Mouse (Mus musculus) kidney, adult 2 months (tissue): Measurements from ENCODE around the gene Ifnb1. TPM values are rescaled to one million over a fixed set of nuclear protein-coding genes. Genes with fewer than 3 reads are reported as not detected.

Source experiments
- DNase-seq: peaks from one replicate; pipeline ENCODE4 v3.0.0; 2021
- H3K27ac ChIP-seq: fragments of 200-500 bp; 2 replicates; pipeline ENCODE4 v1.5.1; 2012; ENCODE audit warnings: low read depth, low read length, control low read depth, inconsistent platforms; ENCODE audit not compliant: insufficient read depth
- H3K27me3 ChIP-seq: fragments of 200-500 bp; replicated peaks from 2 replicates; pipeline ENCODE4 v1.6.1; 2012; ENCODE audit warnings: mild to moderate bottlenecking, moderate library complexity, low read length, inconsistent platforms; ENCODE audit not compliant: control insufficient read depth, insufficient read depth
- H3K36me3 ChIP-seq: fragments of 200-500 bp; 2 replicates; pipeline ENCODE4 v1.6.1; 2012; ENCODE audit warnings: mild to moderate bottlenecking, moderate library complexity, low read length, inconsistent platforms; ENCODE audit not compliant: control insufficient read depth, insufficient read depth
- H3K4me1 ChIP-seq: fragments of 200-500 bp; 2 replicates; pipeline ENCODE4 v1.6.1; 2011; ENCODE audit warnings: low read length; ENCODE audit not compliant: control insufficient read depth, insufficient read depth
- H3K4me3 ChIP-seq: fragments of 200-500 bp; 2 replicates; pipeline ENCODE4 v1.5.1; 2011; ENCODE audit warnings: mild to moderate bottlenecking, low read depth, low read length, control low read depth; ENCODE audit not compliant: insufficient read depth
- CTCF ChIP-seq: fragments of 200-500 bp; conservative IDR thresholded peaks from 2 replicates; pipeline ENCODE4 v1.5.1; 2011; ENCODE audit warnings: low read depth, mild to moderate bottlenecking, control low read depth, low read length, moderate library complexity, mixed read lengths; ENCODE audit not compliant: insufficient read depth, insufficient read length
- POLR2A ChIP-seq: fragments of 200-500 bp; IDR thresholded peaks from one replicate; pipeline ENCODE4 v1.6.1; 2011; ENCODE audit warnings: low read depth, low read length, control low read depth
- WGBS: fragments of 180-500 bp; shearing (Covaris S2); methylation state at CpG from one replicate; pipeline ENCODE4 v1.1.7; 2018; 5-methylcytosine and 5-hydroxymethylcytosine counted together
- polyA plus RNA-seq: library from polyadenylated mRNA; depleted of rRNA; stranded (reverse); fragments of >200 nt; gene quantifications from 2 replicates; pipeline ENCODE4 v1.2.3, GENCODE M21; 2012

The Ifnb1 gene
- polyA plus RNA-seq, 1 experiment, result not detected

GRCm38 (mm10) chr4:88537328-88537727 is 14.8 kb upstream of the Ifnb1 start:
- TF ChIP-seq CTCF (no peak), POLR2A (no peak)
- Histone ChIP-seq H3K4me3 (no peak overlapping the region), H3K27me3 (no peaks in the 10 kb centered on the region), H3K27ac (peak overlapping the region; percentile 39), H3K4me1 (peaks cover 2% of the 10 kb centered on the region; the same call in 1 of the 2 replicates), H3K36me3 (no peaks in the 10 kb centered on the region)
- peak; percentile 71 for DNase-seq
- WGBS, result 41% methylated on average over 12 of the region's 12 CpGs

- 57% methylated on average over 7 of the region's 7 CpGs for WGBS
- no peak overlapping the region for H3K4me3 ChIP-seq
- H3K27me3 ChIP-seq, result no peaks in the 10 kb centered on the region
- DNase-seq, result peak; percentile 33
- no peak overlapping the region for H3K27ac ChIP-seq
- H3K4me1 ChIP-seq, result peaks cover 2% of the 10 kb centered on the region; the same call in 1 of the 2 replicates
- TF ChIP-seq POLR2A (no peak), CTCF (no peak)
- no peaks in the 10 kb centered on the region for H3K36me3 ChIP-seq
Observed at GRCm38 (mm10) chr4:88536640-88537039, 14.1 kb upstream of the Ifnb1 start.

DNA sequence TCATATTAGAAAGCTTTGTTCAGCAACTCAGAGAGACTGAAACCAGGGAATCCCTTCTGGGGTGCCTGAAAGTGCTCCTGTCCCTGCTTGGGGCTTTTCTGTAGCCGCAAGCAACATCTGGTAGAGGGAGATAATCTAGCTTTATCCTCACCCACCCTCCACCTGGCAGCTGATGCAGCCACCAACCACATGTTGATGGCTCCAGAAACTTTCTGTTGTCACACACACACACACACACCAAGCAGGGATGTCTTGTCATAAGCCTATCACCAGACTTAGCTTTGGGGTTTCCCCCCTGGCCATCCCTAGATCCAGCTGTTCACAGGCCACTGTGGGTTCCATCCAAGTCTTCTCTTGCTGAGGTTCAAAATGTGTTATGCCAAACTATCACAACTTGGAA is 13.2 kb upstream of the Ifnb1 start:
- Histone ChIP-seq H3K27me3 (no peaks in the 10 kb centered on the region), H3K4me1 (peaks cover 2% of the 10 kb centered on the region; the same call in 1 of the 2 replicates), H3K36me3 (no peaks in the 10 kb centered on the region), H3K27ac (no peak overlapping the region), H3K4me3 (no peak overlapping the region)
- WGBS, result 95% methylated on average over 1 of the region's 1 CpGs
- TF ChIP-seq POLR2A (no peak), CTCF (no peak)
- no peak for DNase-seq

GRCm38 (mm10) chr4:88534903-88535302 is 12.3 kb upstream of the Ifnb1 start:
- H3K4me3 ChIP-seq, result no peak overlapping the region
- 61% methylated on average over 1 of the region's 1 CpGs for WGBS
- no peaks in the 10 kb centered on the region for H3K36me3 ChIP-seq
- H3K27me3 ChIP-seq, result no peaks in the 10 kb centered on the region
- no peak overlapping the region for H3K27ac ChIP-seq
- no peak for DNase-seq
- TF ChIP-seq CTCF, result no peak
- peaks cover 5% of the 10 kb centered on the region; the same call in 1 of the 2 replicates for H3K4me1 ChIP-seq

DNA sequence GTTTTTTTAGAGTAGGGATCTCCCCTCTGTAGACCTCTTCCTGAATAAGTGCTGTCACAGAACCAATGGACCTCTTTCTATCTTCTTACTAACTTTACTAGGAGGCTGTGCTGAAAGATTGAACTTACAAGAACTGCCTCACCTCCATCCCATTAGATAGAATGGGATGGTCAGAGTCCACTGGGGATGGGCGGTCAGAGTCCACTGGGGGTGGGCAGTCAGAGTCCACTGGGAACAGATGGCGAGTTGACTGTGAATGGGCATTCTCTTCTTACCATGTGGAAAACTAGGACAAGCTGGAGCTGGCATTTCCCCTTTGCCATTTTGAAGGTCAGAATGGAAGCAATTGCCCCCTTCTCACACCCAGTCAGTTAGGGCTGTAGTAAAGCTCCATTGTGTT is 10.9 kb upstream of the Ifnb1 start:
- TF ChIP-seq POLR2A, result no peak
- no peak for TF ChIP-seq CTCF
- DNase-seq, result peak; percentile 86
- WGBS, result 59% methylated on average over 2 of the region's 2 CpGs

DNA sequence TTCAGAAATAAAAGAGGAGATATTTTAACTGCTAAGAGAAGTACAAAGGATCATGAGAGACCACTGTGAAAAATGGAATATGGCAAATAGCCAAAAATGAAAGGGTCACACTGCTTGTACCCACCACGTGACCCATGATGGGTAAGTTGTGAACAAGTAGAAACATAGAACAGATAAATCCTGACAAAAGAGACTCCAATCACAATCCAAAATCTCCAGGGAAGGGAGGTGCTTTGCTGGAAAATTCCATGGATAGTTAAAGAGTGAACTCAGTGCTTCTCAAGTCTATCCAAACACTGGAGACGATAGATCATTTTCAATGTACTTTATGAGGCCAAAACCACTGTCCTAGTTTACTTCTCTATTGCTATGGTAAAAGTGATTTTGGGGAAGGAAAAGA is 8.3 kb upstream of the Ifnb1 start:
- H3K4me3 ChIP-seq, result no peak overlapping the region
- no peaks in the 10 kb centered on the region for H3K36me3 ChIP-seq
- no peaks in the 10 kb centered on the region for H3K27me3 ChIP-seq
- no peak overlapping the region for H3K27ac ChIP-seq
- WGBS, result 55% methylated on average over 2 of the region's 2 CpGs
- no peak for TF ChIP-seq CTCF
- no peak for TF ChIP-seq POLR2A
- peak; percentile 14 for DNase-seq
- peaks cover 3% of the 10 kb centered on the region; the same call in 1 of the 2 replicates for H3K4me1 ChIP-seq

More for the DNA sequence above, 10.9 kb upstream of the Ifnb1 start:
- Histone ChIP-seq H3K36me3 (no peaks in the 10 kb centered on the region), H3K4me1 (peaks cover 5% of the 10 kb centered on the region; the same call in 1 of the 2 replicates), H3K27ac (no peak overlapping the region), H3K27me3 (no peaks in the 10 kb centered on the region), H3K4me3 (no peak overlapping the region)

- Histone ChIP-seq H3K4me1 (peaks cover 3% of the 10 kb centered on the region; the same call in 1 of the 2 replicates), H3K27me3 (no peaks in the 10 kb centered on the region), H3K4me3 (no peak overlapping the region), H3K27ac (no peak overlapping the region), H3K36me3 (no peaks in the 10 kb centered on the region)
- no peak for TF ChIP-seq CTCF
- no peak for TF ChIP-seq POLR2A
- DNase-seq, result no peak
- WGBS, result 51% methylated on average over 4 of the region's 4 CpGs
Observed at GRCm38 (mm10) chr4:88530271-88530670, 7.7 kb upstream of the Ifnb1 start.
